Mouse (Mus musculus): Measurements from ENCODE around the gene Sfi1. TPM values are rescaled to one million over a fixed set of nuclear protein-coding genes. Genes with fewer than 3 reads are reported as not detected.
"Not testable (repeated sequence)": the region's sequence is repeated elsewhere in the genome, so short reads cannot be mapped to it uniquely, and the experiment has no call there.

Gene Sfi1
- polyA plus RNA-seq, 1 experiment from 2014 or later: 14.3 TPM

GRCm38 (mm10) chr11:3106154-3106553, 87.1 kb downstream of the Sfi1 start:
- Histone ChIP-seq H3K4me2 (replicated peaks) (no peak overlapping the region), H3K36me3 (no peaks in the 10 kb centered on the region), H3K9me3 (peaks cover 74% of the 10 kb centered on the region), H3K9ac (no peak overlapping the region), H3K4me3 (no peak overlapping the region), H3K4me1 (no peaks in the 10 kb centered on the region), H3K27me3 (replicated peaks) (no peaks in the 10 kb centered on the region), H3K27ac (no peak overlapping the region)
- no peak for ATAC-seq (ENCODE audit: low FRiP score, low read depth)
- 82% methylated on average over 3 of the region's 3 CpGs for WGBS

GRCm38 (mm10) chr11:3105261-3105731, 88.0 kb downstream of the Sfi1 start:
- Histone ChIP-seq H3K27ac (no peak overlapping the region), H3K4me2 (replicated peaks) (no peak overlapping the region), H3K9me3 (peaks cover 71% of the 10 kb centered on the region), H3K27me3 (replicated peaks) (no peaks in the 10 kb centered on the region), H3K36me3 (no peaks in the 10 kb centered on the region), H3K4me1 (no peaks in the 10 kb centered on the region), H3K4me3 (no peak overlapping the region), H3K9ac (no peak overlapping the region)
- ATAC-seq (ENCODE audit: low FRiP score, low read depth): no peak
- 92% methylated on average over 21 of the region's 21 CpGs for WGBS

GRCm38 (mm10) chr11:3104501-3105260, 88.6 kb downstream of the Sfi1 start:
- 87% methylated on average over 20 of the region's 20 CpGs for WGBS
- not testable (repeated sequence) for H3K27ac ChIP-seq; H3K4me2 ChIP-seq (replicated peaks); H3K4me1 ChIP-seq; H3K27me3 ChIP-seq (replicated peaks); ATAC-seq (ENCODE audit: low FRiP score, low read depth); H3K9ac ChIP-seq; H3K4me3 ChIP-seq; H3K36me3 ChIP-seq
- peaks cover 75% of the 10 kb centered on the region for H3K9me3 ChIP-seq

- 62% methylated on average over 7 of the region's 7 CpGs for WGBS
- 0 out of 2 replicates have a peak, but pooled peaks have one; percentile 63 for ATAC-seq (ENCODE audit: low FRiP score, low read depth)
- Histone ChIP-seq H3K4me3 (no peak overlapping the region), H3K27ac (no peak overlapping the region), H3K4me1 (no peaks in the 10 kb centered on the region), H3K36me3 (no peaks in the 10 kb centered on the region), H3K9ac (no peak overlapping the region), H3K27me3 (replicated peaks) (no peaks in the 10 kb centered on the region), H3K4me2 (replicated peaks) (no peak overlapping the region), H3K9me3 (peaks cover 71% of the 10 kb centered on the region)
Measured at GRCm38 (mm10) chr11:3103619-3104164, 89.6 kb downstream of the Sfi1 start.

- ATAC-seq (ENCODE audit: low FRiP score, low read depth): 0 out of 2 replicates have a peak, but pooled peaks have one; percentile 41
- WGBS: 69% methylated on average over 7 of the region's 7 CpGs
- H3K4me3 ChIP-seq; H3K4me1 ChIP-seq; H3K36me3 ChIP-seq; H3K27me3 ChIP-seq (replicated peaks); H3K27ac ChIP-seq; H3K4me2 ChIP-seq (replicated peaks); H3K9ac ChIP-seq: not testable (repeated sequence)
- peaks cover 66% of the 10 kb centered on the region for H3K9me3 ChIP-seq
Measured at GRCm38 (mm10) chr11:3102626-3103025, 90.6 kb downstream of the Sfi1 start.

- 70% methylated on average over 10 of the region's 10 CpGs for WGBS
- no peak overlapping the region for H3K27ac ChIP-seq
- H3K9me3 ChIP-seq: peaks cover 59% of the 10 kb centered on the region
- no peaks in the 10 kb centered on the region for H3K27me3 ChIP-seq (replicated peaks)
- no peak overlapping the region for H3K9ac ChIP-seq
- H3K4me1 ChIP-seq: no peaks in the 10 kb centered on the region
- H3K4me3 ChIP-seq: no peak overlapping the region
- no peaks in the 10 kb centered on the region for H3K36me3 ChIP-seq
- ATAC-seq (ENCODE audit: low FRiP score, low read depth): no peak
- no peak overlapping the region for H3K4me2 ChIP-seq (replicated peaks)
Measured at GRCm38 (mm10) chr11:3101875-3102494, 91.3 kb downstream of the Sfi1 start.

- peaks cover 56% of the 10 kb centered on the region for H3K9me3 ChIP-seq
- H3K4me2 ChIP-seq (replicated peaks): no peak overlapping the region
- peak; percentile 37; the same call in 1 of the 2 replicates for ATAC-seq (ENCODE audit: low FRiP score, low read depth)
- H3K27me3 ChIP-seq (replicated peaks): no peaks in the 10 kb centered on the region
- no peak overlapping the region for H3K9ac ChIP-seq
- no peaks in the 10 kb centered on the region for H3K4me1 ChIP-seq
- no peak overlapping the region for H3K27ac ChIP-seq
- WGBS: 75% methylated on average over 25 of the region's 25 CpGs
- no peaks in the 10 kb centered on the region for H3K36me3 ChIP-seq
- H3K4me3 ChIP-seq: no peak overlapping the region
Measured at GRCm38 (mm10) chr11:3101072-3101874, 92.0 kb downstream of the Sfi1 start.

GRCm38 (mm10) chr11:3100066-3100645, 93.1 kb downstream of the Sfi1 start:
- WGBS: 77% methylated on average over 12 of the region's 12 CpGs

More at GRCm38 (mm10) chr11:3100066-3100645, 93.1 kb downstream of the Sfi1 start:
- H3K4me2 ChIP-seq (replicated peaks); H3K27me3 ChIP-seq (replicated peaks); H3K9ac ChIP-seq; H3K36me3 ChIP-seq; H3K27ac ChIP-seq; H3K4me1 ChIP-seq; H3K4me3 ChIP-seq: not testable (repeated sequence)
- H3K9me3 ChIP-seq: peaks cover 47% of the 10 kb centered on the region
- ATAC-seq (ENCODE audit: low FRiP score, low read depth): 0 out of 2 replicates have a peak, but pooled peaks have one; percentile 48

Other genes starting within 250 kb of the Sfi1 start
- 62.0 and 62.5 TPM in 2 replicates for gene Eif4enif1, start 8.9 kb upstream of the Sfi1 start, polyA plus RNA-seq (2016; fragmentation: Nextera tagmentation; extraction: Ambion mirVana)
- gene Drg1, start 73.0 kb upstream of the Sfi1 start, polyA plus RNA-seq (2016; fragmentation: Nextera tagmentation; extraction: Ambion mirVana): 261 and 274 TPM in 2 replicates
- 115 and 117 TPM in 2 replicates for gene Patz1, start 95.4 kb upstream of the Sfi1 start, polyA plus RNA-seq (2016; fragmentation: Nextera tagmentation; extraction: Ambion mirVana)
- 21.2 and 22.6 TPM in 2 replicates for gene Pik3ip1, start 136.9 kb upstream of the Sfi1 start, polyA plus RNA-seq (2016; fragmentation: Nextera tagmentation; extraction: Ambion mirVana)
- gene Limk2, start 215.7 kb upstream of the Sfi1 start, polyA plus RNA-seq (2016; fragmentation: Nextera tagmentation; extraction: Ambion mirVana): 117 and 121 TPM in 2 replicates

Measured in neural tube, embryonic 12.5 days (tissue).